Comparison of ENCODE assay signal across 34 mouse cellular contexts in the genomic region with DNA sequence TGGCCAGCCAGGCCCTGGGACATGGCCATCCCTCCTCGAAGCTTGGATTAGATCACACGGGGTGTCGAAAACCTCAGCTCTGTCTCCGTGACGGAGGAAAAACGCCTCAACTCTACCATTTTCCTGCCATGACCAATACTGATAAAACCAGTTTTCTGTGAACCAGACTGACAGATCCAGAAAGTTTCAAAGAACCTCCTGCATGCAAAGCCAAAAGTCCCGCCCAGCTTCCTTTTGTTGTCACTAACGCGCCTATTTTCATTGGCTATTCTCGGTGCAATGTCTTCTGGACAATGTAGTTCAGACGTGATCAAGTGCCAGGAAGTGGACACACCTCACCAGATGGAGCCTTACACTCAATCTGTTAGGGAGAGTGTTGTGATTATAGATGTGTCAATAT. TPM values are rescaled to one million over a fixed set of nuclear protein-coding genes. Genes with fewer than 3 reads are reported as not detected.
DNase-seq lines count a peak whose midpoint lies in the region.
"Had no signal": no experiment of that assay in that cellular context is flagged by ENCODE, and none has a peak within 500 bp of the region (broad histone marks: within the 10 kb centered on the region; RNA-seq: fewer than 3 reads in every experiment).

No protein-coding gene starts in this region.

- peak; percentile 24 for DNase-seq in MN1 (ENCODE audit: low spot score)
- DNase-seq in adrenal gland, adult 2 months = peak; percentile 38
- DNase-seq in adrenal gland, postnatal 36 days = peak; percentile 22 to 24
- peak; percentile 3 for DNase-seq in heart, adult 8-10 months (ENCODE audit: low spot score)
- DNase-seq in kidney, postnatal 14 days = peak; percentile 20
- peak; percentile 18 for DNase-seq in lung, postnatal 36 days
- DNase-seq in urinary bladder, postnatal 14 days (ENCODE audit: low spot score) = peak; percentile 7

RNA-seq across cellular contexts. Expression of gene Vmn2r44, which starts 25.3 kb away (rescaled TPM):
- total RNA-seq in adrenal gland, adult 2 months (2021) = not detected
- not detected in 2 replicates for polyA plus RNA-seq in adrenal gland, adult 2 months (2012; rRNA removed)
- total RNA-seq in adrenal gland, postnatal 36 days (2021) = not detected
- total RNA-seq in heart, adult 8-10 months (2022) = not detected
- total RNA-seq: gastrocnemius, adult 2 months; gastrocnemius, postnatal 36 days; heart, postnatal 14 days; layer of hippocampus, adult 8-10 months; layer of hippocampus, postnatal 25 days; left cerebral cortex, adult 8-10 months; left cerebral cortex, postnatal 36 days; midbrain, postnatal 0 days had no signal
- polyA plus RNA-seq: C2C12; cortical plate, adult 2 months; embryonic facial prominence, embryonic 14.5 days; forebrain, embryonic 11.5 days; forebrain, embryonic 16.5 days; heart, embryonic 14.5 days; hindbrain, embryonic 11.5 days; hindbrain, embryonic 16.5 days; intestine, embryonic 14.5 days; kidney, postnatal 0 days; limb, embryonic 13.5 days; liver, embryonic 11.5 days; liver, embryonic 16.5 days; lung, embryonic 15.5 days; midbrain, embryonic 12.5 days; midbrain, postnatal 0 days; myocyte; neural tube, embryonic 12.5 days; stomach, postnatal 0 days; thymus, postnatal 0 days had no signal

Comparison
In these comparisons a context has a peak if more than half of its experiments do, and no peak if none do; other contexts are left out.
1. Peak in every context shown above with its lines: DNase-seq.